Mouse (Mus musculus) lung, postnatal 0 days (tissue): ENCODE results near the gene Sat2.

ENCODE experiments used
- CTCF ChIP-seq: IDR thresholded peaks from 2 replicates; pipeline ENCODE4 v1.5.1; 2016; ENCODE audit warnings: antibody characterized with exemption, mild to moderate bottlenecking
- EP300 ChIP-seq: IDR thresholded peaks from 2 replicates; pipeline ENCODE4 v1.6.1; 2016; ENCODE audit warnings: antibody characterized with exemption, mild to moderate bottlenecking, control low read depth

GRCm38 (mm10) chr11:69657462-69657881 is 35.6 kb downstream of the Sat2 start:
- TF ChIP-seq CTCF (no peak), EP300 (no peak)
